In the genomic region with DNA sequence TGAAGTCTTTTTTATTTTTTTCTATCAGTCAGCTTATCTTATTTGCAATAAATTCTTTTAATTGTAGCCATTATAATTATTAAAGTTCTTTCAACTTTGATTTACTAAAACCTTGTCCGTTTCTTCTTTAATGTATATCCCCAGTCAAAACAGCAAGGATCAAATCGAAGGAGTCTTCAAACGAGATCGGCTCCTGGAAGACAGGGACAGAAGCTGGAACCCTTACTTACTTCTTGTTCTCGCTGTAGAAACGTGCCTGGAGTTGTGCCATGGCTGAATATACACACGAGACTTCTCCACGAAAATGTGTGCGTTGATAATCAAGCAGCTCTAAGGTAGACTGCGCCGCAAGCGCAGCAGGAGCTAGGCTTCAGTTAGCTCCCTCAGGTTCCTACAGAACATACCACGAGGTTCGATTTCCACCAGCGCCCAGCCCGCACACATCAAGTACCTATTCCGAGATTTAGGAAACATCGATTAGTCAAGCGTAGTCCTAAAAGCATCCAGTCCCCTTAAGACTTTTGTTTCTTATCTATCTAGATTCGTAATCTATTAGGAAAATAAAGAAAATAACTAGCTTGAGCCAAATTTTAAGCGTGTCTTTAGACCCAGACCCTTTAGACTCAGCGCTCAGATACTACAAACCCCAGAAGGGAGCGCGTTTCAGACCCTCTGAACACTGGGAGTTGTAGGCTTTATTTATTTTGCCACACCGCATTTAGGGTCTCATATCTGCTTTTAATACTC, we compare ENCODE assay signal across 8 mouse cellular contexts. TPM values are rescaled to one million over a fixed set of nuclear protein-coding genes. Genes with fewer than 3 reads are reported as not detected.
A peak's percentile ranks its signal among the peaks of the same experiment; 100 is the strongest.
DNase-seq lines count a peak whose midpoint lies in the region; ATAC-seq lines count a peak whose summit lies in the region.

No protein-coding gene starts in this region.

- WGBS in hindbrain, embryonic 12.5 days, result under 1% methylated on average over 25 of the region's 25 CpGs

- peak overlapping the region; percentile 89 for H3K4me3 ChIP-seq in hindbrain, embryonic 12.5 days

- H3K4me2 ChIP-seq in hindbrain, embryonic 12.5 days (replicated peaks), result peak overlapping the region; percentile 88

- H3K27ac ChIP-seq in hindbrain, embryonic 12.5 days, result peak overlapping the region; percentile 99

- peaks cover 16% of the 10 kb centered on the region for H3K36me3 ChIP-seq in hindbrain, embryonic 12.5 days

- no peaks in the 10 kb centered on the region for H3K27me3 ChIP-seq in hindbrain, embryonic 12.5 days

- peak overlapping the region; percentile 93 for H3K9ac ChIP-seq in hindbrain, embryonic 12.5 days

- H3K4me1 ChIP-seq in hindbrain, embryonic 12.5 days, result peaks cover 12% of the 10 kb centered on the region

- no peaks in the 10 kb centered on the region for H3K9me3 ChIP-seq in hindbrain, embryonic 12.5 days (replicated peaks)

- ATAC-seq in hindbrain, embryonic 12.5 days (ENCODE audit: low FRiP score), result peak; percentile 92

- peak; percentile 92 for DNase-seq in MEL-GATA-1-ER (ENCODE audit: extremely low read depth, low read depth)
- DNase-seq in cerebellum, adult 18-20 months, result peak; percentile 68 to 71
- DNase-seq in forelimb bud, embryonic 11.5 days (ENCODE audit: low read depth, low spot score), result peak; percentile 78
- peak; percentile 59 to 78 for DNase-seq in layer of hippocampus, postnatal 14 days (ENCODE audit: low spot score in 2 of 2)
- DNase-seq in lung, postnatal 10 days, result peak; percentile 69
- DNase-seq in ovary, postnatal 36 days (ENCODE audit: low spot score), result peak; percentile 58
- peak; percentile 60 for DNase-seq in thymus, postnatal 25 days

RNA-seq across cellular contexts. Expression of a gene that starts 0.6 kb away (rescaled TPM):
- 7.3 and 8.0 TPM in 2 replicates for polyA plus RNA-seq in hindbrain, embryonic 12.5 days (2016; fragmentation: Nextera tagmentation; extraction: Ambion mirVana)
- 10 to 100 TPM; 25.5 to 27.3 TPM for total RNA-seq in layer of hippocampus, postnatal 14 days (2021)

RNA-seq across cellular contexts. Expression of a gene that starts 1.0 kb away (rescaled TPM):
- polyA plus RNA-seq in hindbrain, embryonic 12.5 days (2016; fragmentation: Nextera tagmentation; extraction: Ambion mirVana), result 38.3 and 46.1 TPM in 2 replicates
- 10 to 100 TPM; 26.2 to 30.5 TPM for total RNA-seq in layer of hippocampus, postnatal 14 days (2021)

RNA-seq across cellular contexts. Expression of a gene that starts 54.5 kb away (rescaled TPM):
- 11.5 and 11.7 TPM in 2 replicates for polyA plus RNA-seq in hindbrain, embryonic 12.5 days (2016; fragmentation: Nextera tagmentation; extraction: Ambion mirVana)
- total RNA-seq in layer of hippocampus, postnatal 14 days (2021), result 10 to 100 TPM; 33.7 to 36.5 TPM

Comparison
In these comparisons a context has a peak if more than half of its experiments do, and no peak if none do; other contexts are left out.
1. Peak in every context shown above with its lines: DNase-seq, ATAC-seq, H3K4me3 ChIP-seq and H3K27ac ChIP-seq.